ENCODE assay signal across 8 mouse cellular contexts in genomic region chr11:69837604-69837951, GRCm38 (mm10). TPM values are rescaled to one million over a fixed set of nuclear protein-coding genes. Genes with fewer than 3 reads are reported as not detected.
A peak's percentile ranks its signal among the peaks of the same experiment; 100 is the strongest.
DNase-seq lines count a peak whose midpoint lies in the region; ATAC-seq lines count a peak whose summit lies in the region.

Gene Nlgn2, minus strand, starts transcription at chr11:69837784.

- H3K27me3 ChIP-seq in forebrain, embryonic 10.5 days (ENCODE audit: poor library complexity, severe bottlenecking): peaks cover 44% of the 10 kb centered on the region
- no peaks in the 10 kb centered on the region for H3K27me3 ChIP-seq in midbrain, embryonic 14.5 days (ENCODE audit: control insufficient read depth, insufficient read depth, low read length)

- peak within 1 kb of the TSS; percentile 95 for H3K9ac ChIP-seq in midbrain, embryonic 14.5 days (replicated peaks; ENCODE audit: low read length)

- peak within 1 kb of the TSS; percentile 87 for H3K27ac ChIP-seq in forebrain, embryonic 10.5 days
- H3K27ac ChIP-seq in midbrain, embryonic 14.5 days (replicated peaks; ENCODE audit: low read depth, low read length): peak within 1 kb of the TSS; percentile 96

- H3K4me3 ChIP-seq in forebrain, embryonic 10.5 days: peak within 1 kb of the TSS; percentile 75
- peak within 1 kb of the TSS; percentile 94 for H3K4me3 ChIP-seq in midbrain, embryonic 14.5 days (replicated peaks; ENCODE audit: low read depth, low read length)

- H3K4me1 ChIP-seq in forebrain, embryonic 10.5 days: peaks cover 62% of the 10 kb centered on the region
- H3K4me1 ChIP-seq in midbrain, embryonic 14.5 days (ENCODE audit: control insufficient read depth, insufficient read depth, low read length): peaks cover 34% of the 10 kb centered on the region

- peak; percentile 79; the same call in 1 of the 2 replicates for ATAC-seq in midbrain, embryonic 14.5 days (ENCODE audit: low FRiP score, low TSS enrichment)

- H3K36me3 ChIP-seq in forebrain, embryonic 10.5 days (replicated peaks): peaks cover 15% of the 10 kb centered on the region
- peaks cover 14% of the 10 kb centered on the region for H3K36me3 ChIP-seq in midbrain, embryonic 14.5 days (ENCODE audit: control insufficient read depth, insufficient read depth, low read length)

- no peaks in the 10 kb centered on the region for H3K9me3 ChIP-seq in forebrain, embryonic 10.5 days
- H3K9me3 ChIP-seq in midbrain, embryonic 14.5 days (ENCODE audit: control insufficient read depth, low read length): no peaks in the 10 kb centered on the region

- peak within 1 kb of the TSS; percentile 99 for H3K4me2 ChIP-seq in midbrain, embryonic 14.5 days (ENCODE audit: low read length)

- DNase-seq in left cerebral cortex, adult 11 months (ENCODE audit: low spot score): peak; percentile 39
- no peak for DNase-seq in left cerebral cortex, adult 9 months (ENCODE audit: low spot score in 2 of 2)
- peak; percentile 67 to 82 for DNase-seq in adrenal gland, postnatal 36 days
- no peak for DNase-seq in forebrain, embryonic 10.5 days (ENCODE audit: extremely low spot score, low spot score)
- DNase-seq in layer of hippocampus, postnatal 25 days (ENCODE audit: extremely low spot score in 1 of 2, low spot score in 1 of 2): peak in 1 of 2 experiments; percentile 55
- DNase-seq in midbrain, embryonic 14.5 days: peak; percentile 93
- no peak for DNase-seq in ovary, adult 18-20 months (ENCODE audit: low spot score)
- DNase-seq in gastrocnemius, adult 8-10 months (ENCODE audit: low spot score in 2 of 2): no peak

- WGBS in forebrain, embryonic 10.5 days: under 1% methylated on average over 32 of the region's 32 CpGs
- WGBS in midbrain, embryonic 14.5 days: 0% methylated on average over 32 of the region's 32 CpGs

RNA-seq across cellular contexts. Expression of gene Nlgn2, which starts in this region (rescaled TPM):
- 10 to 100 TPM; 14.4 to 22.3 TPM for total RNA-seq in adrenal gland, postnatal 36 days (2021)
- 4.7 and 5.2 TPM in 2 replicates for polyA plus RNA-seq in forebrain, embryonic 10.5 days (2016; fragmentation: Nextera tagmentation; extraction: Ambion mirVana)
- total RNA-seq in layer of hippocampus, postnatal 25 days (2021): 100 to 1,000 TPM; 192 to 219 TPM
- polyA plus RNA-seq in midbrain, embryonic 14.5 days (2014; fragmentation: Nextera tagmentation; extraction: Ambion mirVana): 25.1 and 32.4 TPM in 2 replicates
- total RNA-seq in gastrocnemius, adult 8-10 months (2022): 1 to 10 TPM; 1.3 to 2.4 (median 1.7) TPM

Comparison
In these comparisons a context has a peak if more than half of its experiments do, and no peak if none do; other contexts are left out.
1. RNA of gene Nlgn2 (total RNA-seq): 192 to 219 TPM in layer of hippocampus, postnatal 25 days; 14.4 to 22.3 TPM in adrenal gland, postnatal 36 days and 1.3 to 2.4 TPM in gastrocnemius, adult 8-10 months; every median in the first group is over 4 times any median in the second.
2. DNase-seq: peak in left cerebral cortex, adult 11 months (single experiment), adrenal gland, postnatal 36 days (2 of 2) and midbrain, embryonic 14.5 days (single experiment); none in left cerebral cortex, adult 9 months (0 of 2), forebrain, embryonic 10.5 days (single experiment), ovary, adult 18-20 months (single experiment) and gastrocnemius, adult 8-10 months (0 of 2).